Mouse (Mus musculus) stomach, postnatal 0 days (tissue): Measurements from ENCODE around the gene Gpr142. TPM values are rescaled to one million over a fixed set of nuclear protein-coding genes. Genes with fewer than 3 reads are reported as not detected.

Source experiments
- ATAC-seq: fragments of 200-750 bp; cut with Nextera tagmentation; 2 replicates; pipeline ENCODE4 v1.8.0; 2017; ENCODE audit not compliant: low FRiP score, low TSS enrichment
- DNase-seq: peaks from one replicate; pipeline ENCODE4 v3.0.0-alpha.2; 2016; ENCODE audit warnings: low spot score
- H3K27ac ChIP-seq: fragments of 300-500 bp; sonication (generic); replicated peaks from 2 replicates; pipeline ENCODE4 v1.5.1; 2014; ENCODE audit warnings: mild to moderate bottlenecking, control low read depth
- H3K27me3 ChIP-seq: fragments of 300-500 bp; sonication (generic); 2 replicates; pipeline ENCODE4 v1.6.1; 2014; ENCODE audit warnings: low read length; ENCODE audit not compliant: control insufficient read depth, insufficient read depth
- H3K36me3 ChIP-seq: fragments of 300-500 bp; sonication (generic); 2 replicates; pipeline ENCODE4 v1.6.1; 2014; ENCODE audit warnings: low read length, mixed read lengths; ENCODE audit not compliant: control insufficient read depth, insufficient read depth
- H3K4me1 ChIP-seq: fragments of 300-500 bp; sonication (generic); replicated peaks from 2 replicates; pipeline ENCODE4 v1.6.1; 2014; ENCODE audit warnings: antibody characterized with exemption; ENCODE audit not compliant: control insufficient read depth, insufficient read depth
- H3K4me2 ChIP-seq: fragments of 300-500 bp; sonication (generic); replicated peaks from 2 replicates; pipeline ENCODE4 v1.6.1; 2014; ENCODE audit warnings: low read depth, mild to moderate bottlenecking, control low read depth, moderate library complexity
- H3K4me3 ChIP-seq: fragments of 300-500 bp; sonication (generic); 2 replicates; pipeline ENCODE4 v1.5.1; 2014; ENCODE audit warnings: low read depth, low read length, control low read depth
- H3K9ac ChIP-seq: fragments of 300-500 bp; sonication (generic); 2 replicates; pipeline ENCODE4 v1.6.1; 2014; ENCODE audit warnings: mild to moderate bottlenecking, low read length, control low read depth, mixed read lengths
- H3K9me3 ChIP-seq: fragments of 300-500 bp; sonication (generic); 2 replicates; pipeline ENCODE4 v1.6.1; 2016; ENCODE audit warnings: low read length; ENCODE audit not compliant: control insufficient read depth
- CTCF ChIP-seq: IDR thresholded peaks from 2 replicates; pipeline ENCODE4 v1.5.1; 2016; ENCODE audit warnings: antibody characterized with exemption, low read depth, mild to moderate bottlenecking, moderate library complexity
- EP300 ChIP-seq: optimal IDR thresholded peaks from 2 replicates; pipeline ENCODE3; 2016; ENCODE audit warnings: antibody characterized with exemption
- WGBS: fragments of 180-500 bp; shearing (Covaris S2); extraction: QIAGEN DNeasy Blood & Tissue Kit; methylation state at CpG from one replicate; pipeline ENCODE4 v1.1.7; 2014; 5-methylcytosine and 5-hydroxymethylcytosine counted together
- polyA plus RNA-seq: library from polyadenylated mRNA; unstranded; fragments of >200 nt; fragmentation: Nextera tagmentation; extraction: Ambion mirVana; gene quantifications from 2 replicates; pipeline ENCODE4 v1.2.1, GENCODE M21; 2015

The Gpr142 gene
- polyA plus RNA-seq, 1 experiment from 2014 or later = not detected

DNA sequence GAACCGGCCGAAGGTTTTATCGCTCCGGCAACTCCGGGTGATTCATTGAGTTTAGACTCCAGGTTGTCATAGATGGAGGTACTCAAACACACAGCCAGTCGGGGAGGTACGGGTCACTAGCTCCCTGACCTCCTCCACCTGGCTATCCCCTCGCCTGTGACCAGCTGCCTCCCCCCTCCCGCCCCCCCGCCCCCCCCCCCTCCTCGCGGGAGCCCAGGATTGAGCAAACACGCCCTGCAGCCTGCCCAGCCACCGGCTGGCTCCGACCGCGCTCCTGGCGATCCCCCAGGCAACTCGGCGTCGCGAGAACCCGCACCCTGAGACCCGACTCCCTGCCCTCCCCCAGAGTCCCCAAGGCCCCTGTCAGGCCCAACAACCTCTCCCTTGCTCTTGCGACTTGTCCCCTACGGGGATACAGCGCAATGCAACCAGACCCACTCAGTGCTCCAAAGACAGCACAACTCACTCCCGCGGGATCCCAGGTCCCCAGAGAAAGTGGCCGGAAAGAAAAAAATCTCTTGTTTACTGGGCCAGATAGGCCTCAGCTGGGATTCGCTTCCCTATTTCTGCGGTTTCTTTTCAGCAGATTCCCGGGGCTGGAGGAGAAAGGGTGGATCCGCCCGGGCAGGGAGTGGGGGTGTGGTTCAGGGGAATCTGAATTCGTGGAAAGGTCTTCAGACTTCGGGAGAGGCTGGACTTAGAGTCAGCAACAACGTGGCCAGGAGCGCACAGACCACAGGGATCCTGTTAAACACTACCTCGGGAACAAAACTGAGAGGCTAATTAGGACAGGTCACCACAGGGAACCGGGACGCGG lies 51.9 kb downstream of the Gpr142 start, which contains the start of gene Gprc5c:
TSS of gene Gprc5c (plus strand) at position 701 of the 817 bp plus-strand sequence.
- Histone ChIP-seq H3K4me1 (peaks cover 3% of the 10 kb centered on the region; the same call in 1 of the 2 replicates), H3K9me3 (no peaks in the 10 kb centered on the region), H3K4me3 (peak within 1 kb of the TSS; percentile 67), H3K27ac (peak within 1 kb of the TSS; percentile 88), H3K27me3 (no peaks in the 10 kb centered on the region), H3K9ac (peak within 1 kb of the TSS; percentile 85), H3K36me3 (no peaks in the 10 kb centered on the region), H3K4me2 (peak within 1 kb of the TSS; percentile 99)
- peak; percentile 79 for DNase-seq
- under 1% methylated on average over 39 of the region's 43 CpGs for WGBS
- peak; percentile 61 for ATAC-seq
- TF ChIP-seq EP300 = no peak
- TF ChIP-seq CTCF = no peak

DNA sequence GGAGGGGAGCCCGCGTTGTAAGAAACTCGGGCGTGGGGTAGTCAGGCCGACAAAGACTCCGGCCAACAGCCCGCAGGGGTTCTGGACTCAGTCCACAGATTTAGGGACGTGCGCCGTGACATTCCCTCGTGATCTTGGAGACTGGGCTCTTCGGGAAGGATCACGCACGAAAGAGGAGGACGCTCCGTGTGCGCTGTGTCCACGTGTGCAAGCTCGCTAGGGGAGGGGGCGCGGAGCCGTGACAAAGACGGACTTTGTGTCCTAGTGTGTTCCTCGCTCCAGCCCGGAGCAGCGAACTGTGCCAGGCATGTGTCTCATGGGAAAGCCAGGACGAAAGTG lies 52.5 kb downstream of the Gpr142 start:
- Histone ChIP-seq H3K27ac (peak overlapping the region; percentile 88), H3K9me3 (no peaks in the 10 kb centered on the region)

DNA sequence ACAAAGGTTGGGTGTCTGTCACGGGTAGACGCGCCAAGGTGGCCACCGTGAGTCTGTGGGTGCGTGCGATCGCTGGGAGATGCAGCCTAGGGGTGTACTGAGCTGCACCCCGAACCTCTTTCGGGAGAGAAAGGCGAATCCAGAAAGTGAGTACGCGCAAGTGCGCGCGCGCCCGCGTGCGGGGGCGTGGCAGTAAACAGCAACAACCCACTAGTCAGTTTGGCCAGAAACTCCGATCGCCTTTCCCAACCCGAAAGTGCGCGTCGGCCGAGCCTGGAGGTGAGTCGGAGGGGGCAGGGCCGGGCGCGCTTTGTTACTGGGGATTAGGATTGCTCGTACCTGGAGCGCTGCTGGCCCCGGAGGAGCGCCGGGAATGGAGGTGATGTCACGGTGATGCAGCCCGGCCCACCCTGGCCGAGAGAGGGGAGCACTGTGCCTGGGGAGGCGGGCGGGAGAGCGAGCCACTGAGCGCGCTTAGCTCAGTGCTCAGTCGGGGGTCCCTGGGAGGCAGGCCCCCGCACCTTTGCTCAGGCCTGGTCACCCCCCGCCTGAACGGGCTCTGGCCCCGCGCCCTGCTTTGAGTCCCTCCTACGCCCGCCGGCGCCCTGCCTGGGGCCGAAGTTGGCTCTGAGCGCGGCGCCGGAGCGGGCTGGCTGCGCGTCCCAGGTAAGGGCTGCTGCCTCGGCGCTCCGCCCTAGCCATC lies 53.0 kb downstream of the Gpr142 start:
- Histone ChIP-seq H3K4me3 (peak overlapping the region; percentile 67), H3K4me2 (peak overlapping the region; percentile 99), H3K9me3 (no peaks in the 10 kb centered on the region), H3K4me1 (peaks cover 3% of the 10 kb centered on the region; the same call in 1 of the 2 replicates), H3K27ac (peak overlapping the region; percentile 88), H3K36me3 (no peaks in the 10 kb centered on the region), H3K9ac (peak overlapping the region; percentile 85), H3K27me3 (no peaks in the 10 kb centered on the region)
- ATAC-seq (peak; percentile 79), DNase-seq (peak; percentile 87)
- WGBS = under 1% methylated on average over 53 of the region's 65 CpGs
- no peak for TF ChIP-seq CTCF
- TF ChIP-seq EP300 = no peak

More for the DNA sequence above, 52.5 kb downstream of the Gpr142 start:
- Histone ChIP-seq H3K4me3 (peak overlapping the region; percentile 67), H3K9ac (peak overlapping the region; percentile 85), H3K4me1 (peaks cover 3% of the 10 kb centered on the region; the same call in 1 of the 2 replicates), H3K27me3 (no peaks in the 10 kb centered on the region), H3K4me2 (peak overlapping the region; percentile 99), H3K36me3 (no peaks in the 10 kb centered on the region)
- peak; percentile 10; the same call in 1 of the 2 replicates for ATAC-seq
- DNase-seq = no peak
- under 1% methylated on average over 27 of the region's 27 CpGs for WGBS
- TF ChIP-seq EP300 (no peak), CTCF (no peak)

DNA sequence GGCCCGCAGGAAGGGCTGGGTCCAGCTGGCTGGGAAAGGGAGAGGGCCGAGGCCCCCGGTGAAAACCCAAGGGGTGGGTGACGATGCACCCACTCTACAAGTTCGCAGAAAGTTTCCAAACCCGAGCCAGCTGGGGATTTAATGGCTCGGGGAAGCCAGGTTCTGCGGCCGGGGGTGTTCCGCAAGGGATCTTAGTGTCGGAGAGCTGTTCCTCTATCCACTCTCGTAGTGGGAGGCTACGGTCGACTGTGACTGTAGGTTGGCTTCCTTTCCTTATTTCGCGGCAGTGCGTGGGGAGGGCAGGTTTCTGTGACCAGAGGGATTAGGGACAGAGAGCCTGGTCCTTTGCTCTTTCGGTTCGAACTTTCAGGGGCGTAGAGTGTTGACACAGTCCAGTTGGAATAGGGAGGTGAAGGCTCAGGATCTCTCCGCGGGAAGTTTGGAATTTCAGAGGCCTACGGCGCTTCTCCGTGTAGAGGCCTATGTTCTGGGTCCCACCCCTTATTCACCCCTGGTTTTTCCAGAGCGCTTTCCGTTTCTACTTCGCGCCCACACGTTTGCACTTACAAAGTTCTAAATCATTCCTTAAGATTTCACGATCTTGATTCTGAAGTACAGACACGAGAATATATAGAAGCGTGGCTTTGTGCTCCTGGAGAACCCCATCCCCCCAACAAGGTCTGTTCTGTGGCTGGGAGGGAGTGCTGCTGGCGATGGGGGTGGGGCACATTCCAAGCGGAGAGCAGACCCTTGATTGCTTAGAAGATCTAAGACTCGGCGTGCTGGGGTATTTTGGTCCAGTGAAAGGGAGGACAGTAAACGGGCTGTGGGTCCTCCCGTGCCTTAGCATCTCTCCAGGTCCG lies 53.8 kb downstream of the Gpr142 start:
- Histone ChIP-seq H3K9ac (peak overlapping the region; percentile 85), H3K27me3 (no peaks in the 10 kb centered on the region), H3K4me1 (peaks cover 3% of the 10 kb centered on the region; the same call in 1 of the 2 replicates), H3K4me3 (peak overlapping the region; percentile 67), H3K36me3 (no peaks in the 10 kb centered on the region), H3K27ac (peak overlapping the region; percentile 88), H3K9me3 (no peaks in the 10 kb centered on the region), H3K4me2 (peak overlapping the region; percentile 99)
- ATAC-seq (no peak; the same call in 1 of the 2 replicates), DNase-seq (peak; percentile 50)
- WGBS = 3% methylated on average over 40 of the region's 40 CpGs
- TF ChIP-seq EP300 (no peak), CTCF (no peak)

DNA sequence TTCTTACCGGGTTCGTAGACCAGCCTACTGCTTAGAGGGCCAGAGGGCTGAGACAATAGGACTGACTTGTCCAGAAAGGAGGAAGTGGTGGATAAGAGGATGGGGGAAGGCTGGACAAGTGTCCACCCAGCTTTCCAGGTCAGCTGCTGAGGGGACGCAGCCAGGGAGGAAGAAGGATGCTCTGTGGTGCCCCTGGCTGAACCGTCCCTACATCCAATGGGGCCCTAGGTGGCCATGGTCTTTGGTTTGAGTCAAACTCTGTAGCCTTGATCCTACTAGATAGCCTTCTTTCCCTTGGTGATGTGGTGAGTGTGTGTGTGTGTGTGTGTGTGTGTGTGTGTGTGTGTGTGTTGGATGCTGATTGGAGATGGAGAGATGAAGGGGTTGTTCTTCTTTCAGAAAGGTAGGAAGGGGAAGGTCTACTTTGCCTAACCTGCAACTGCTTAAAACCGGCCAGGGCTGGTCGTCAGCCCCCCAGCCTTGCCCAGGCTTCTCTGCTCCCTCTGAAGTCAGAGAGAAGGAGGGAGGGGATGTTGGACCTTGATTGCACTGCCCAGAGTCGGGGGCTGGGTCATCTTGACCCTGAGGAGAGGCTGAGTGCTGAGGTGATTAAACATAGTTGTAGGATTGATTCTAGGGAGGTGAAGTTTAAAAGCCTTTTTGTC lies 54.6 kb downstream of the Gpr142 start:
- Histone ChIP-seq H3K9me3 (no peaks in the 10 kb centered on the region), H3K4me3 (peak overlapping the region; percentile 67), H3K27ac (no peak overlapping the region), H3K9ac (0 out of 2 replicates have a peak overlapping the region, but pooled peaks have one; percentile 85), H3K4me2 (peak overlapping the region; percentile 99), H3K36me3 (no peaks in the 10 kb centered on the region), H3K27me3 (no peaks in the 10 kb centered on the region), H3K4me1 (peaks cover 3% of the 10 kb centered on the region; the same call in 1 of the 2 replicates)
- ATAC-seq (no peak), DNase-seq (no peak)
- WGBS = 38% methylated on average over 7 of the region's 7 CpGs
- TF ChIP-seq CTCF (no peak), EP300 (no peak)
